Mouse (Mus musculus) heart, embryonic 14.5 days (tissue): ENCODE measurements at regions not wholly inside any gene's neighbourhood (a gene's known extent, or its start where the extent isn't known, plus 50 kb on each side); places are given as distances from the start of the nearest gene placed in this dataset.

ENCODE experiments used
- ATAC-seq: fragments of 200-750 bp; cut with Nextera tagmentation; 2 replicates; pipeline ENCODE4 v1.8.0; 2017; ENCODE audit warnings: low read depth, moderate TSS enrichment; ENCODE audit not compliant: insufficient number of reproducible peaks, insufficient read depth, low FRiP score
- H3K27ac ChIP-seq, 2 experiments: fragments of 200-500 bp in 1 of 2; fragments of 300-500 bp in 1 of 2; sonication (generic) in 1 of 2; replicated peaks in 1 of 2; 2 replicates each; pipeline ENCODE4 v1.5.1; 2012 to 2014; ENCODE audit warnings: low read depth in 2 of 2, low read length in 2 of 2, control low read depth in 1 of 2, mild to moderate bottlenecking in 1 of 2, mixed read lengths in 1 of 2; ENCODE audit not compliant: control insufficient read depth in 1 of 2, insufficient read depth in 1 of 2
- H3K27me3 ChIP-seq: fragments of 300-500 bp; sonication (generic); 2 replicates; pipeline ENCODE4 v1.6.1; 2014; ENCODE audit warnings: mild to moderate bottlenecking, low read length, control low read depth; ENCODE audit not compliant: control insufficient read depth, insufficient read depth
- H3K36me3 ChIP-seq: fragments of 300-500 bp; sonication (generic); 2 replicates; pipeline ENCODE4 v1.6.1; 2014; ENCODE audit warnings: mild to moderate bottlenecking, control low read depth, low read length, mixed read lengths; ENCODE audit not compliant: control insufficient read depth, insufficient read depth
- H3K4me1 ChIP-seq, 2 experiments: fragments of 200-500 bp in 1 of 2; fragments of 300-500 bp in 1 of 2; sonication (generic) in 1 of 2; 2 replicates each; pipeline ENCODE4 v1.6.1; 2012 to 2014; ENCODE audit warnings: low read length in 2 of 2, control low read depth in 1 of 2, mixed read lengths in 1 of 2; ENCODE audit not compliant: control insufficient read depth in 2 of 2, insufficient read depth in 2 of 2
- H3K4me2 ChIP-seq: fragments of 300-500 bp; sonication (generic); 2 replicates; pipeline ENCODE4 v1.6.1; 2014; ENCODE audit warnings: mild to moderate bottlenecking, low read length
- H3K4me3 ChIP-seq, 2 experiments: fragments of 200-500 bp in 1 of 2; fragments of 300-500 bp in 1 of 2; sonication (generic) in 1 of 2; 2 replicates each; pipeline ENCODE4 v1.5.1; 2012 to 2014; ENCODE audit warnings: low read length in 2 of 2, mild to moderate bottlenecking in 2 of 2, control low read depth in 1 of 2, low read depth in 1 of 2, moderate library complexity in 1 of 2; ENCODE audit not compliant: control insufficient read depth in 1 of 2, insufficient read depth in 1 of 2
- H3K9ac ChIP-seq: fragments of 300-500 bp; sonication (generic); 2 replicates; pipeline ENCODE4 v1.6.1; 2014; ENCODE audit warnings: mild to moderate bottlenecking, low read length
- H3K9me3 ChIP-seq: fragments of 300-500 bp; sonication (generic); 2 replicates; pipeline ENCODE4 v1.6.1; 2016; ENCODE audit warnings: low read length, control low read depth; ENCODE audit not compliant: control insufficient read depth
- WGBS: fragments of 180-500 bp; shearing (Covaris S2); extraction: QIAGEN DNeasy Blood & Tissue Kit; methylation state at CpG from one replicate; pipeline ENCODE4 v1.1.7; 2014; 5-methylcytosine and 5-hydroxymethylcytosine counted together

- Histone ChIP-seq H3K36me3 (no peaks in the 10 kb centered on the region), H3K4me1 (peaks cover 6 to 9% of the 10 kb centered on the region in 2 experiments; a peak in 2 of 4 replicates), H3K9me3 (peaks cover 3% of the 10 kb centered on the region), H3K27me3 (no peaks in the 10 kb centered on the region), H3K9ac (no peak overlapping the region), H3K4me3 (no peak overlapping the region), H3K4me2 (no peak overlapping the region), H3K27ac (no peak overlapping the region)
- ATAC-seq = no peak
- WGBS = 85% methylated on average over 12 of the region's 12 CpGs
Measured at GRCm38 (mm10) chr9:116475206-116475955, 300.2 kb upstream of the Tgfbr2 start.

- Histone ChIP-seq H3K36me3 (no peaks in the 10 kb centered on the region), H3K9ac (no peak overlapping the region), H3K4me2 (no peak overlapping the region), H3K27ac (no peak overlapping the region), H3K27me3 (no peaks in the 10 kb centered on the region), H3K4me1 (no peaks in the 10 kb centered on the region; a peak in 1 of 4 replicates), H3K9me3 (peaks cover 3% of the 10 kb centered on the region), H3K4me3 (no peak overlapping the region)
- 69% methylated on average over 4 of the region's 4 CpGs for WGBS
- no peak for ATAC-seq
Measured at GRCm38 (mm10) chr9:116472855-116473254, 297.7 kb upstream of the Tgfbr2 start.

- Histone ChIP-seq H3K27ac (no peak overlapping the region), H3K4me1 (no peaks in the 10 kb centered on the region; a peak in 1 of 4 replicates), H3K9ac (no peak overlapping the region), H3K36me3 (no peaks in the 10 kb centered on the region), H3K4me3 (no peak overlapping the region), H3K27me3 (no peaks in the 10 kb centered on the region), H3K9me3 (peaks cover 3% of the 10 kb centered on the region), H3K4me2 (no peak overlapping the region)
- WGBS = 58% methylated on average over 10 of the region's 10 CpGs
- ATAC-seq = no peak
Measured at GRCm38 (mm10) chr9:116468569-116469250, 293.6 kb upstream of the Tgfbr2 start.

GRCm38 (mm10) chr9:116466336-116466735, 291.2 kb upstream of the Tgfbr2 start:
- 85% methylated on average over 7 of the region's 7 CpGs for WGBS

GRCm38 (mm10) chr9:116464626-116465025, 289.5 kb upstream of the Tgfbr2 start:
- ATAC-seq = no peak
- Histone ChIP-seq H3K9ac (no peak overlapping the region), H3K4me1 (no peaks in the 10 kb centered on the region; a peak in 1 of 4 replicates), H3K36me3 (no peaks in the 10 kb centered on the region), H3K4me3 (no peak overlapping the region), H3K9me3 (no peaks in the 10 kb centered on the region), H3K27me3 (no peaks in the 10 kb centered on the region), H3K4me2 (no peak overlapping the region), H3K27ac (no peak overlapping the region)
- 49% methylated on average over 2 of the region's 2 CpGs for WGBS

More at GRCm38 (mm10) chr9:116466336-116466735, 291.2 kb upstream of the Tgfbr2 start:
- no peak overlapping the region for H3K4me3 ChIP-seq
- H3K27ac ChIP-seq = no peak overlapping the region
- H3K9me3 ChIP-seq = no peaks in the 10 kb centered on the region
- no peak overlapping the region for H3K4me2 ChIP-seq
- H3K9ac ChIP-seq = no peak overlapping the region
- no peaks in the 10 kb centered on the region; a peak in 1 of 4 replicates for H3K4me1 ChIP-seq
- ATAC-seq = no peak
- H3K36me3 ChIP-seq = no peaks in the 10 kb centered on the region
- H3K27me3 ChIP-seq = no peaks in the 10 kb centered on the region

GRCm38 (mm10) chr9:116462232-116462631, 287.1 kb upstream of the Tgfbr2 start:
- H3K36me3 ChIP-seq = no peaks in the 10 kb centered on the region
- H3K4me1 ChIP-seq = no peaks in the 10 kb centered on the region
- H3K4me3 ChIP-seq = no peak overlapping the region
- 94% methylated on average over 2 of the region's 2 CpGs for WGBS
- no peak overlapping the region for H3K4me2 ChIP-seq
- no peak for ATAC-seq
- H3K9me3 ChIP-seq = no peaks in the 10 kb centered on the region
- H3K27me3 ChIP-seq = no peaks in the 10 kb centered on the region
- no peak overlapping the region for H3K27ac ChIP-seq
- no peak overlapping the region for H3K9ac ChIP-seq

- Histone ChIP-seq H3K36me3 (no peaks in the 10 kb centered on the region), H3K4me1 (no peaks in the 10 kb centered on the region; a peak in 1 of 4 replicates), H3K9me3 (no peaks in the 10 kb centered on the region), H3K4me2 (no peak overlapping the region), H3K4me3 (no peak overlapping the region), H3K9ac (no peak overlapping the region), H3K27ac (no peak overlapping the region), H3K27me3 (no peaks in the 10 kb centered on the region)
- no peak for ATAC-seq
- 82% methylated on average over 2 of the region's 2 CpGs for WGBS
Measured at GRCm38 (mm10) chr9:116460022-116460421, 284.9 kb upstream of the Tgfbr2 start.
